8 mouse cellular contexts compared by ENCODE assay signal in the genomic region with DNA sequence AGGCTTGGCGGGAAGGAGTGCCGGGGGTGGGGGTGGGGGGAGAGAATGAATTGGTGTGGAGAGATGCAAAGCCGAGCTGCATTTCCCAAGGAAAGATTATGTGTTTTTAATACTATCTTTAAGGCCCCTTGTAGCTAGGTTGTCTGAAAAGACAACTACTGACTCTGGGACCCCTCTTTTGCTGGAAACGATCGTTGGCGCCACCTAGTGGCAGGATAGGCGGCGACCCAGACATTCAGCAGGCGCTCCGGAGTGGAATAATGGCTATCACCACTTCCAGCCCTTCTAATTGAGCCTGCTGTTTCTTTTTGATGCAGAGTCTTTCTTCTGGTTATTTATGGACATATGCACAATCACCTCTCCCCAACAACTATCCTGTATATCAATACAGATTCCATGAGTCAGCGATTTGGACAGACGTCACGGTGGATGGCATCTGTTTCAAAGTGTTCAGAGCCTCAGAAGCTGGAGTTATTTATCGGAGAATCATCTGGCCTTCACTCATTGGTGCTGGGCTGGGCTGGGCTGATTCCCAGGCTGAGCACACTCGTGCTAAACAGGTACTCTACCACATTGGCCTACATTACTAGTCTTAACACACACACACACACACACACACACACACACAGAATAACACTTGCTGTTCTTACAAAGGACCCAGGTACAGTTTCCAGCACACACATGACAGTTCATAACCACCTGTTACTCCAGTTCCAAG. TPM values are rescaled to one million over a fixed set of nuclear protein-coding genes. Genes with fewer than 3 reads are reported as not detected.
DNase-seq lines count a peak whose midpoint lies in the region; ATAC-seq and TF ChIP-seq lines count a peak whose summit lies in the region.

No protein-coding gene starts in this region.

- H3K9ac ChIP-seq in embryonic facial prominence, embryonic 11.5 days (replicated peaks; ENCODE audit: low read length), result no peak overlapping the region
- no peak overlapping the region for H3K9ac ChIP-seq in heart, embryonic 13.5 days

- no peak overlapping the region for H3K4me3 ChIP-seq in embryonic facial prominence, embryonic 11.5 days (ENCODE audit: low read depth, low read length)
- no peak overlapping the region for H3K4me3 ChIP-seq in heart, embryonic 13.5 days
- H3K4me3 ChIP-seq in lung, adult 2 months (replicated peaks; ENCODE audit: extremely low read depth, low read depth, low read length), result no peak overlapping the region

- H3K9me3 ChIP-seq in embryonic facial prominence, embryonic 11.5 days (replicated peaks; ENCODE audit: control insufficient read depth, low read length), result no peaks in the 10 kb centered on the region
- H3K9me3 ChIP-seq in heart, embryonic 13.5 days, result no peaks in the 10 kb centered on the region

- no peaks in the 10 kb centered on the region for H3K27me3 ChIP-seq in embryonic facial prominence, embryonic 11.5 days (ENCODE audit: control insufficient read depth, insufficient read depth, low read length)
- peaks cover 34% of the 10 kb centered on the region for H3K27me3 ChIP-seq in heart, embryonic 13.5 days (replicated peaks)

- no peaks in the 10 kb centered on the region for H3K4me1 ChIP-seq in embryonic facial prominence, embryonic 11.5 days (ENCODE audit: control insufficient read depth, insufficient read depth, low read length)
- no peaks in the 10 kb centered on the region for H3K4me1 ChIP-seq in heart, embryonic 13.5 days
- no peaks in the 10 kb centered on the region for H3K4me1 ChIP-seq in lung, adult 2 months (ENCODE audit: control insufficient read depth, insufficient read depth, low read length)

- no peak overlapping the region for H3K4me2 ChIP-seq in embryonic facial prominence, embryonic 11.5 days (ENCODE audit: low read depth, low read length)
- peak overlapping the region; percentile 21; the same call in 1 of the 2 replicates for H3K4me2 ChIP-seq in heart, embryonic 13.5 days

- no peaks in the 10 kb centered on the region for H3K36me3 ChIP-seq in embryonic facial prominence, embryonic 11.5 days (replicated peaks; ENCODE audit: control insufficient read depth, insufficient read depth, low read depth, low read length)
- H3K36me3 ChIP-seq in heart, embryonic 13.5 days, result no peaks in the 10 kb centered on the region

- 18% methylated on average over 15 of the region's 15 CpGs for WGBS in embryonic facial prominence, embryonic 11.5 days
- 22% methylated on average over 15 of the region's 15 CpGs for WGBS in heart, embryonic 13.5 days
- WGBS in lung, adult 2 months, result 24% methylated on average over 15 of the region's 15 CpGs

- TF ChIP-seq POLR2A in lung, adult 2 months (IDR thresholded peaks at IDR 0.05; ENCODE audit: borderline replicate concordance, extremely low read depth, low read depth, low read length), result no peak

- no peak overlapping the region for H3K27ac ChIP-seq in embryonic facial prominence, embryonic 11.5 days (replicated peaks; ENCODE audit: low read depth, low read length)
- no peak overlapping the region for H3K27ac ChIP-seq in heart, embryonic 13.5 days (replicated peaks)

- DNase-seq in A20 (ENCODE audit: low read depth, low spot score), result peak; percentile 76
- DNase-seq in adrenal gland, postnatal 10 days, result peak; percentile 88
- peak; percentile 80 for DNase-seq in embryonic facial prominence, embryonic 11.5 days (ENCODE audit: low spot score)
- peak; percentile 58 to 80 for DNase-seq in kidney, postnatal 25 days
- peak; percentile 60 for DNase-seq in lung, adult 2 months
- DNase-seq in ovary, adult 18-20 months (ENCODE audit: low spot score), result peak; percentile 7
- peak; percentile 25 to 79 for DNase-seq in thymus, postnatal 10 days (ENCODE audit: low spot score in 2 of 2)

- TF ChIP-seq CTCF in lung, adult 2 months (IDR thresholded peaks at IDR 0.05; ENCODE audit: insufficient read depth, low read length), result peak; percentile 57

- ATAC-seq in embryonic facial prominence, embryonic 11.5 days (replicated peaks; ENCODE audit: insufficient number of reproducible peaks, low FRiP score, low TSS enrichment, low read depth), result 0 out of 2 replicates have a peak, but pooled peaks have one; percentile 65
- ATAC-seq in heart, embryonic 13.5 days (ENCODE audit: extremely low read depth, insufficient number of reproducible peaks, low FRiP score, low TSS enrichment), result no peak

RNA-seq across cellular contexts. Expression of gene Cacng6, which starts 24.9 kb away (rescaled TPM):
- total RNA-seq in adrenal gland, postnatal 10 days (2021), result 1 to 10 TPM; 1.5 to 6.5 TPM
- 0.34 TPM in 1 of 2 replicates, not detected in the other for polyA plus RNA-seq in embryonic facial prominence, embryonic 11.5 days (2014; fragmentation: Nextera tagmentation; extraction: Ambion mirVana)
- 16.8 and 18.3 TPM in 2 replicates for polyA plus RNA-seq in heart, embryonic 13.5 days (2015; fragmentation: Nextera tagmentation; extraction: Ambion mirVana)
- polyA plus RNA-seq in lung, adult 2 months (2012; rRNA removed), result 0.14 and 1.2 TPM in 2 replicates

RNA-seq across cellular contexts. Expression of gene Tarm1, which starts 53.5 kb away (rescaled TPM):
- total RNA-seq in adrenal gland, postnatal 10 days (2021), result 1 to 10 TPM; 4.3 to 6.6 TPM
- not detected in 2 replicates for polyA plus RNA-seq in embryonic facial prominence, embryonic 11.5 days (2014; fragmentation: Nextera tagmentation; extraction: Ambion mirVana)
- polyA plus RNA-seq in heart, embryonic 13.5 days (2015; fragmentation: Nextera tagmentation; extraction: Ambion mirVana), result not detected in 2 replicates
- 0.07 and 0.25 TPM in 2 replicates for polyA plus RNA-seq in lung, adult 2 months (2012; rRNA removed)

RNA-seq across cellular contexts. Expression of gene Cacng8, which starts 58.4 kb away (rescaled TPM):
- total RNA-seq in adrenal gland, postnatal 10 days (2021), result 1 to 10 TPM; 2.5 to 3.3 TPM
- 4.7 and 6.5 TPM in 2 replicates for polyA plus RNA-seq in embryonic facial prominence, embryonic 11.5 days (2014; fragmentation: Nextera tagmentation; extraction: Ambion mirVana)
- 0.71 and 0.86 TPM in 2 replicates for polyA plus RNA-seq in heart, embryonic 13.5 days (2015; fragmentation: Nextera tagmentation; extraction: Ambion mirVana)
- polyA plus RNA-seq in lung, adult 2 months (2012; rRNA removed), result 0.37 TPM in 1 of 2 replicates, not detected in the other

Comparison
In these comparisons a context has a peak if more than half of its experiments do, and no peak if none do; other contexts are left out.
1. DNase-seq: peak in every context shown above with its lines; median percentile 88 in adrenal gland, postnatal 10 days; 80 in embryonic facial prominence, embryonic 11.5 days; 76 in A20; 69 in kidney, postnatal 25 days; 60 in lung, adult 2 months; 52 in thymus, postnatal 10 days; 7 in ovary, adult 18-20 months.